Mouse (Mus musculus) heart, embryonic 16.5 days (tissue): ENCODE data around the gene Gse1. TPM values are rescaled to one million over a fixed set of nuclear protein-coding genes. Genes with fewer than 3 reads are reported as not detected.
A peak's percentile ranks its signal among the peaks of the same experiment; 100 is the strongest.

Experiments
- ATAC-seq: fragments of 200-750 bp; cut with Nextera tagmentation; replicated peaks from 2 replicates; pipeline ENCODE4 v1.8.0; 2017; ENCODE audit warnings: moderate number of reproducible peaks; ENCODE audit not compliant: insufficient read depth, low FRiP score; ENCODE audit errors: extremely low read depth
- H3K27ac ChIP-seq: fragments of 300-500 bp; sonication (generic); 2 replicates; pipeline ENCODE4 v1.5.1; 2014; ENCODE audit warnings: mild to moderate bottlenecking, low read length, control low read depth, moderate library complexity
- H3K27me3 ChIP-seq: fragments of 300-500 bp; sonication (generic); 2 replicates; pipeline ENCODE4 v1.6.1; 2014; ENCODE audit warnings: low read length, mixed read lengths; ENCODE audit not compliant: control insufficient read depth, insufficient read depth
- H3K36me3 ChIP-seq: fragments of 300-500 bp; sonication (generic); 2 replicates; pipeline ENCODE4 v1.6.1; 2014; ENCODE audit not compliant: control insufficient read depth, insufficient read depth
- H3K4me1 ChIP-seq: fragments of 300-500 bp; sonication (generic); 2 replicates; pipeline ENCODE4 v1.6.1; 2014; ENCODE audit warnings: low read length, mixed read lengths; ENCODE audit not compliant: control insufficient read depth, insufficient read depth
- H3K4me2 ChIP-seq: fragments of 300-500 bp; sonication (generic); 2 replicates; pipeline ENCODE4 v1.6.1; 2014; ENCODE audit warnings: low read depth, mild to moderate bottlenecking, control low read depth, low read length
- H3K4me3 ChIP-seq: fragments of 300-500 bp; sonication (generic); 2 replicates; pipeline ENCODE4 v1.5.1; 2014; ENCODE audit warnings: mild to moderate bottlenecking, control low read depth, low read length
- H3K9ac ChIP-seq: fragments of 300-500 bp; sonication (generic); 2 replicates; pipeline ENCODE4 v1.6.1; 2014; ENCODE audit warnings: low read length, control low read depth
- H3K9me3 ChIP-seq: fragments of 300-500 bp; sonication (generic); replicated peaks from 2 replicates; pipeline ENCODE4 v1.6.1; 2016; ENCODE audit warnings: low read length; ENCODE audit not compliant: control insufficient read depth
- WGBS: fragments of 180-500 bp; shearing (Covaris S2); extraction: QIAGEN DNeasy Blood & Tissue Kit; methylation state at CpG from one replicate; pipeline ENCODE4 v1.1.7; 2014; 5-methylcytosine and 5-hydroxymethylcytosine counted together
- polyA plus RNA-seq: library from polyadenylated mRNA; unstranded; fragments of >200 nt; fragmentation: Nextera tagmentation; extraction: Ambion mirVana; gene quantifications from 2 replicates; pipeline ENCODE4 v1.2.1, GENCODE M21; 2015

Gene Gse1
- polyA plus RNA-seq, 1 experiment from 2014 or later = 7.7 TPM

DNA sequence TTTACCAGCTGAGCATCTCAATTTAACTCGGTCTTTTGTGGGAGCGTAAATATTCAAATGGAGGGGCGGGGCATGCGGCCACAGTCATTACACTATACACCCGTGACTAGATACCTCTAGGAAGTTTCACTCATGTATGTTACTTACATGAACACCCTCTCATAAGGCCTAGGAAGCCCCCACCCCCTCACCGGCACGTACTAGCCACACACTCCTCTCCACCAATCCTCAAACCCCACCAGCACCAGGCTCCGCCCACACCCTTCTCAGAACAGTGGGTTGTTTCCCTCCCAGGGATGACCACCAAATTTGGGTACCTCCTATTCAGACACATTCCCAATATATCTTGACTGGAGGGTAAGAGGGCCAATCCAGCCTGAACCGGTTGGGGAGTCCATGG is 379.2 kb downstream of the Gse1 start:
- 80% methylated on average over 9 of the region's 9 CpGs for WGBS
- Histone ChIP-seq H3K27ac (no peak overlapping the region), H3K36me3 (no peaks in the 10 kb centered on the region), H3K9ac (no peak overlapping the region), H3K4me3 (no peak overlapping the region), H3K27me3 (no peaks in the 10 kb centered on the region), H3K4me2 (no peak overlapping the region), H3K4me1 (peaks cover 2% of the 10 kb centered on the region; the same call in 1 of the 2 replicates), H3K9me3 (no peaks in the 10 kb centered on the region)
- no peak; the same call in 1 of the 2 replicates for ATAC-seq

DNA sequence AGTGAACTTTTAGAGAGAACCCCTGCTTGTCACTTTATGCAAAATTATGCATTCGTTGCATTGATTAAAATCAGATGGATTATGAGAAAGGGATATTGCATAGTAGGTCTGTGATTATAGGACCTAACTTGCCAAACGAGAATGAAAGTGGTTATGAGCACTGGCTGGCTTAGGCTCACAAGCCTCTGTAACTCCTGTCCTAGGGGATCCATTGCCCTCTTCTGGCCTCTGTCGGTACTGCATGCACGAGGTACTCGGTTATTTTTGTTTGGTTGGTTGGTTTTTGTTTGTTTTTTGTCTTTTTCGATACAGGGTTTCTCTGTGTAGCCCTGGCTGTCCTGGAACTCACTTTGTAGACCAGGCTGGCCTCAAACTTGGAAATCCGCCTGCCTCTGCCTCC is 379.6 kb downstream of the Gse1 start:
- 10% methylated on average over 7 of the region's 7 CpGs for WGBS
- no peak overlapping the region for H3K4me3 ChIP-seq
- H3K27ac ChIP-seq = no peak overlapping the region
- 0 out of 2 replicates have a peak overlapping the region, but pooled peaks have one; percentile 15 for H3K4me2 ChIP-seq
- H3K9me3 ChIP-seq = no peaks in the 10 kb centered on the region
- no peaks in the 10 kb centered on the region for H3K36me3 ChIP-seq
- ATAC-seq = no peak
- no peaks in the 10 kb centered on the region for H3K27me3 ChIP-seq
- H3K9ac ChIP-seq = no peak overlapping the region
- H3K4me1 ChIP-seq = peaks cover 2% of the 10 kb centered on the region; the same call in 1 of the 2 replicates

DNA sequence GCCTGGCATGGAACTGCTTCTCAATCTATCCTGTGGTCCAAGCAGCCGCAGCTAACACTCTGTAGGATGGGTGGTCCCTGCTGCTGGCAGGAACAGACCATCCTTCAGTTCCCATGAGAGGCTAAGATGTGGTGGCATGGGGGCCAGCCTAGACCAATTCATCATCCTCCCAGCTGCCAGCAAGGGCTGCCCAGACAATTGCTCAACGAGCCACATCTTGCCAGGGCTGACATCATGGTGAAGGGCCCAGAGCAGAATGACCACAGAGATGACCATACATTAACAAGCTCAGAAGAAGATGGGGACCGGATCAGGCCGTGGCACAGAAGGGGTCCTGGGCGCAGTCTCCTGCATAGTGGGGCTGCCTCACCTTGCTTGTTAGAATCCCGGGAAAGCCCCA is 382.6 kb downstream of the Gse1 start:
- no peak for ATAC-seq
- no peak overlapping the region for H3K9ac ChIP-seq
- H3K27ac ChIP-seq = no peak overlapping the region
- 90% methylated on average over 6 of the region's 6 CpGs for WGBS
- H3K4me1 ChIP-seq = peaks cover 2% of the 10 kb centered on the region; the same call in 1 of the 2 replicates
- H3K27me3 ChIP-seq = no peaks in the 10 kb centered on the region
- no peaks in the 10 kb centered on the region for H3K9me3 ChIP-seq
- no peak overlapping the region for H3K4me2 ChIP-seq
- no peaks in the 10 kb centered on the region for H3K36me3 ChIP-seq
- no peak overlapping the region for H3K4me3 ChIP-seq

DNA sequence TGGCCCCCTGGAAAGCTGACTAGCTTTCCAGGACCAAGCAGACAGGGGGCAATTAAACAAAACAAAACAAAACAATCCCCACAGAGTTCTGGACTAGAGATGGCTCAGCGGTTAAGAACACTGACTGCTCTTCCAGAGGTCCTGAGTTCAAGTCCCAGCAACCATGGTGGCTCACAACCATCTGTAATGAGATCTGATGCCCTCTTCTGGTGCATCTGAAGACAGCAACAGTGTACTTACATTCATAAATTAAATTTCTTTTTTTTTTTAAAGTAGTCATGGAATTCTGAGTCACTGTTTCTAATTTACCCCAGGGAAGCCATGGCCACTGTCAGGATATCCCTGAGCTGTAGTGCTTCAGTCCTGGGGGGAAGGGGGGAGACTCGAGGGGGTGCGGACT is 386.2 kb downstream of the Gse1 start:
- H3K4me1 ChIP-seq = peaks cover 3% of the 10 kb centered on the region; the same call in 1 of the 2 replicates
- no peak overlapping the region for H3K27ac ChIP-seq
- H3K4me2 ChIP-seq = no peak overlapping the region
- ATAC-seq = no peak
- no peaks in the 10 kb centered on the region for H3K36me3 ChIP-seq
- no peak overlapping the region for H3K4me3 ChIP-seq
- no peaks in the 10 kb centered on the region for H3K9me3 ChIP-seq
- WGBS = 87% methylated on average over 3 of the region's 3 CpGs
- H3K27me3 ChIP-seq = no peaks in the 10 kb centered on the region
- no peak overlapping the region for H3K9ac ChIP-seq

DNA sequence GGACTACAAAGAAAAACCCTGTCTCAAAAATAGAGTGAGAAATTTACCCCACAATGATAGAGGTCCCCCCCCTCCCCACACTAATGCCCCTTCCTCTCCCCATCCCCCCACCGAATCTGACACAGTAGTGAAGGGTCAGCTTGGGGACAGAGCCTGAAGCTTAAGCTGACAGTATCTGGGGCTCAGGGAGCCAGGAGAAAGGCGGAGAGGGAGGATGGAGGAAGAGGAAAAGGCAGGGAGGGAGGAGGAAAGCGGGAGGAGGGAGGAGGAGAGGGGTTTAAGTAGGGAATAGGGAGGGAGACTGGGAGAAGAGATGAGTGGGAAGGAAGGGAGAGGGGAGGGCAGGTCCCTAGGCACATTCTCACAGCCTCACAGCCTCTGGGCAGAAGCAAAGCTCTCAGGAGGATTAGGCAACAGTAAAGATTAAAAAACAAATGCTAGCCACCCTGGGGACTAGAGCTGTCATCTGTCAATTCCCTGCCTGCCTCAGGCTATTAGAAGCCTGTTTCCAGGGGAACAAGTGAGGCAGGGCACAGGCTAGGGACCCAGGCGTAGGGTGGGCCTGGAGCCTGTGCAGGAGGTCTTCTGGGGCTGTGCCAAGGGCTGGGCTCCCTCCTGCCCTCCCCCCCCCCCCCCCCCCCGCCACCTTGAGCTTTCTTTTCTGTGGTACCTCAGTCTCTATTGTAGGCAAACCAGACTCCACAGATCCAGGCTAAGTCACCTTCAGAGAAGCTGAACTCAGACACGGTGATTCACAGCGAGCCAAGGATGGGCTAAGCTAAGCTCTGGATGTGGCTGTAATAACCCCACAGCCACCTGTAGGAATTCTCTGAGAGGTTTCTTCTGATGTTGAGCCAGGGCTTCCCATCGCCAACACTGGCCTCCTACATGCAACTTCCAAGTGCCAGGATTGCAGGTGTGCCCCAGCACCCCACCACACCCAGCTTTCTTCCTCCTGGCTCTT is 388.7 kb downstream of the Gse1 start:
- whole genome bisulfite sequencing = 48% methylated on average over 7 of the region's 8 CpGs
- H3K36me3 ChIP-seq = no peaks in the 10 kb centered on the region
- no peak overlapping the region for H3K4me2 ChIP-seq
- H3K4me3 ChIP-seq = no peak overlapping the region
- H3K27ac ChIP-seq = no peak overlapping the region
- H3K9me3 ChIP-seq = no peaks in the 10 kb centered on the region
- H3K4me1 ChIP-seq = peaks cover 14% of the 10 kb centered on the region
- ATAC-seq = peak; percentile 33; the same call in 1 of the 2 replicates
- no peaks in the 10 kb centered on the region for H3K27me3 ChIP-seq
- H3K9ac ChIP-seq = no peak overlapping the region

DNA sequence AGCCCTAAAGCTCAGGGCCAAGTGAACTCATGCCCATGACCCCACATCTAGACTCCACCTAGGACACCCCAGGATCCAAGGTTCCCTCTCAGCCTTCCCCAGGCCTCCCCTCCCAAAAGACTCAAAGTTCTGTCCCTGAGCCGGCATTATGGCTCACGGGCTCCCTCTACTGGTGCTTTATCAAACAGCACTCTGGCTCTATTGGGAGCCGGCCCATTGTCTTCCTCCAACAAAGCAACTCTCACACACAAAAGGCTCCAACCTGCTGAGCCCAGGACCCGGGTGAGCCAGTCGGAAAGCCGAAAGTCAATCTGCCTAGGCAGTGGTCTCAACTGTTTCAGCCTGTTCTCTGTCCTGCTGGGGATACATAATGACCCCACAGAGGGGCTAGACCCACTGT is 389.9 kb downstream of the Gse1 start:
- peaks cover 16% of the 10 kb centered on the region for H3K4me1 ChIP-seq
- H3K36me3 ChIP-seq = no peaks in the 10 kb centered on the region
- WGBS = 2% methylated on average over 6 of the region's 6 CpGs
- H3K9ac ChIP-seq = no peak overlapping the region
- no peak overlapping the region for H3K4me3 ChIP-seq
- H3K4me2 ChIP-seq = no peak overlapping the region
- ATAC-seq = peak; percentile 25; the same call in 1 of the 2 replicates
- no peaks in the 10 kb centered on the region for H3K9me3 ChIP-seq
- H3K27me3 ChIP-seq = no peaks in the 10 kb centered on the region
- H3K27ac ChIP-seq = no peak overlapping the region

DNA sequence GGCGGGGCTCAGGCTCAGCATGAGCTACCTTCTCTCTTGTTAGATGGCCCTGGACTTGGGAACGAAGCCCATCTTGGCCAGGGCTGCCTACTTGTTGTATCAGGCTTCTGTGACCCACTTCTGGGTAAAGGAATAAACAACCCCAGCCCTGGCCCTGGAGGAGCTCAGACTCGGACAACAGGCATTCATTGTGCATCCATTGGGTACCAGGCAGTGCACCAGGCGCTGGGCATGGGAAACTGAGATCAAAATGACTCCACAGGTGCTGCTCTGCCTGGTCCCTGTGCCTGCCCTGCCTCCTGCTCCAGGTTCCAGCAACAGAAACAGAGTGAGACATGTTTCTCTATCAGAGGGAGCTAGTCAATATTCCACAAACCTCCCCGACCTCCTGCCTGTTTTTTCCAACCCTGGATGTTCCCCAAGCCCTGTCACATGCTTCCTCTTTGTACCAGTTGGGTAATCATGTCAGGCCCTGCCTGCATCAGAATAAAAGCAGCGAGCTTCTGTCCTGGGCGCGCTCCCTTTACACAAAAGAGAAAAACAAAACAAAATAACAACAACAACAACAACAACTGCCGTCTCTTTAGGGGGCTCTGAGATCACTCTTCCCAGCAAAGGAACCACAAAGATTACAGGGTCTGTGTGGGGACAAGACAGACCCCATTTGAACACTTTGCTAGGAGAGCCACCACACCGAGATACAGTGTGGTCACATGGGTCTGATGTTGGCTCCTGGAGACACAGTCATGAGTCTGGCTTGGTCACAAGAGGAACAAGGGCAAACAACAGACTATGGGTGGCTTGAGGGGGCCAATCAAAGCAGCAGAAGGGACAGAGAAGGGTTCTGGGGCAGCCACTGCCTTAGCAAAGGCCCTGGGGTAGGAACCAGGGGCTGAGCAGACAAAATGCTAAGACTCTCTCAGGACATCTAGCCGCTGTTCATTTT is 391.3 kb downstream of the Gse1 start:
- H3K4me2 ChIP-seq = no peak overlapping the region
- H3K27ac ChIP-seq = 0 out of 2 replicates have a peak overlapping the region, but pooled peaks have one; percentile 5
- no peaks in the 10 kb centered on the region for H3K36me3 ChIP-seq
- ATAC-seq = no peak
- no peak overlapping the region for H3K9ac ChIP-seq
- no peaks in the 10 kb centered on the region for H3K27me3 ChIP-seq
- H3K9me3 ChIP-seq = no peaks in the 10 kb centered on the region
- H3K4me3 ChIP-seq = no peak overlapping the region
- 68% methylated on average over 11 of the region's 11 CpGs for WGBS
- peaks cover 16% of the 10 kb centered on the region for H3K4me1 ChIP-seq

DNA sequence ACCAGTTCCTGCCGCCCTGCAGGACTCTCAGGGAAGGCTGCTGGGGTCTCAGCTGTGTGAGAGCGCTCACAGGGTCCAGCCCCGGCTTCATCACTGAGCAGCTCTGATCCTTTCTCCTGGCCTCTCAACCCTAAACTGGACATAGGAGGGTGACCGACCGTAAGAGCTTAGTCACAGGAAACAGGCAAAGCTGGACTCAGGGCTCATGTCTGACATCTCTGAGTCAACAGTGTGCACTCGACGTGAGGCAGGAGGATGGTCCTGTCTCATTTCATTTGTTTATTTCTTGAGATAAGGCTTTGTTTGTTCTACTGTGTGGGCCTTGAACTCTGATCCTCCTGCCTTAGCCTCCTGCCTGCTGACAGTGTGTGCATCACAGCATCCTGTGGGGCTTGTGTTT is 392.2 kb downstream of the Gse1 start:
- no peaks in the 10 kb centered on the region for H3K36me3 ChIP-seq
- no peak overlapping the region for H3K4me3 ChIP-seq
- peaks cover 16% of the 10 kb centered on the region for H3K4me1 ChIP-seq
- no peak overlapping the region for H3K27ac ChIP-seq
- 57% methylated on average over 7 of the region's 7 CpGs for WGBS
- no peaks in the 10 kb centered on the region for H3K9me3 ChIP-seq
- H3K4me2 ChIP-seq = no peak overlapping the region
- no peak for ATAC-seq
- H3K9ac ChIP-seq = no peak overlapping the region
- H3K27me3 ChIP-seq = no peaks in the 10 kb centered on the region
